Mouse (Mus musculus): ENCODE data around the gene Xxylt1. TPM values are rescaled to one million over a fixed set of nuclear protein-coding genes. Genes with fewer than 3 reads are reported as not detected.

Gene Xxylt1
- total and polyA plus RNA-seq, 3 experiments = 12.8 to 164 (median 26.6) TPM

DNA sequence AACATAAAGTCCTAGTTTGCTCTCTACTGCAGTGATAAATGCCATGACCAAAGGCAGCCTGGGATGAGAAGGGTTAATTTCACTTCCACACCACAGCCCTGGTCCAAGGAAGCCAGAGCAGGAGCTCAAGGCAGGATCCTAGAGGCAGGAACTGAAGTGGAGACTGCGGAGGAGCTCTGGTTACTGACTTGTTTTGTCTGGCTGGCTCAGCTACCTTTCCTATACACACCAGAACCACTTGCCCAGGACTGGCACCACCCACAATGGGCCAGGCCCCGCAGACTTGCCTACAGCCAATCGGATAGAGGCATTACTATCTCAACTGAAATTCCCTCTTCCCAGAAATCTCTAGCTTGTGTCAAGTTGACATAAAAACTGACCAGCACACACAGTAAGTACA, 21.0 kb downstream of the Xxylt1 start:
- Histone ChIP-seq H3K36me3 (ENCODE audit: control insufficient read depth in 1 of 2, insufficient read depth in 2 of 2, low read length in 2 of 2) (no peaks in the 10 kb centered on the region), H3K9me3 (replicated peaks; ENCODE audit: insufficient read depth, low read length) (no peaks in the 10 kb centered on the region), H3K79me2 (ENCODE audit: control insufficient read depth, insufficient read depth, low read length, poor library complexity) (peaks cover 2% of the 10 kb centered on the region; the same call in 1 of the 2 replicates), H3K4me1 (ENCODE audit: control insufficient read depth in 1 of 2, insufficient read depth in 2 of 2, low read length in 2 of 2) (no peaks in the 10 kb centered on the region), H3K9ac (ENCODE audit: control insufficient read depth, low read depth, low read length, poor library complexity, severe bottlenecking) (no peak overlapping the region), H3K27me3 (ENCODE audit: control insufficient read depth in 1 of 2, insufficient read depth in 2 of 2, low read length in 2 of 2) (no peaks in the 10 kb centered on the region), H3K27ac (ENCODE audit: control insufficient read depth, low read depth, low read length) (no peak overlapping the region), H3K4me3 (ENCODE audit: control insufficient read depth in 1 of 2, insufficient read depth in 1 of 2, low read depth in 2 of 2, low read length in 2 of 2) (no peak overlapping the region)
- DNase-seq (ENCODE audit: low read depth, low spot score) = no peak
- TF ChIP-seq RCOR1 (IDR thresholded peaks at IDR 0.05; ENCODE audit: low read depth, low read length) = no peak

DNA sequence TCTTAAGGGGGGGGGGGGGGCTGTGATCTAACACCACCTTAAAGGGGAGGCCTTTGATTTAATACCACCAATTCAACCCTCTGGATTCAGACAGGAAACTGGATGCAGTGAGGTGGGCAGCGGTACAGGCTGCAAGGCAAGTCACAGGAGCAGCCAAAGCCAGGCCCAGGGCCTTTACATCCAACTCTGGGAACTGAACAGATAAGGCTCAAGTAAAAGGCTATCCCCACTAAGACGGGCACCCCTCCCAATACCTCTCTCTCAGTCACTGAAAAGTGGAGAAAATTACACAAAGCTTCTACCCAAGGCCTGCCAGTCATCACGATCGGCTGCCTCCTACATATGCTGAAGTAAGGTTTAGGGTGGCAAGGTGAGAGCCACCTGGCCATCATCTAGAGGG, 21.5 kb downstream of the Xxylt1 start:
- H3K9ac ChIP-seq (ENCODE audit: control insufficient read depth, low read depth, low read length, poor library complexity, severe bottlenecking) = no peak overlapping the region
- no peak for DNase-seq (ENCODE audit: low read depth, low spot score)
- H3K27ac ChIP-seq (ENCODE audit: control insufficient read depth, low read depth, low read length) = no peak overlapping the region
- no peaks in the 10 kb centered on the region for H3K36me3 ChIP-seq (ENCODE audit: control insufficient read depth in 1 of 2, insufficient read depth in 2 of 2, low read length in 2 of 2)
- peaks cover 2% of the 10 kb centered on the region; the same call in 1 of the 2 replicates for H3K79me2 ChIP-seq (ENCODE audit: control insufficient read depth, insufficient read depth, low read length, poor library complexity)
- no peaks in the 10 kb centered on the region for H3K9me3 ChIP-seq (replicated peaks; ENCODE audit: insufficient read depth, low read length)
- H3K27me3 ChIP-seq (ENCODE audit: control insufficient read depth in 1 of 2, insufficient read depth in 2 of 2, low read length in 2 of 2) = no peaks in the 10 kb centered on the region
- TF ChIP-seq TBP (IDR thresholded peaks at IDR 0.05; ENCODE audit: low read depth, low read length) (no peak), USF1 (IDR thresholded peaks at IDR 0.05; ENCODE audit: low read depth, low read length) (no peak), MYC (IDR thresholded peaks at IDR 0.05; ENCODE audit: low read depth, low read length) (no peak), BHLHE40 (IDR thresholded peaks at IDR 0.05; ENCODE audit: borderline replicate concordance, low read depth, low read length) (no peak), ZNF384 (IDR thresholded peaks at IDR 0.05; ENCODE audit: low read depth, low read length) (no peak), RAD21 (IDR thresholded peaks at IDR 0.05; ENCODE audit: low read depth, low read length) (no peak), MAZ (IDR thresholded peaks at IDR 0.05; ENCODE audit: low read depth, low read length) (no peak), ZMIZ1 (IDR thresholded peaks at IDR 0.05; ENCODE audit: low read depth, low read length) (no peak), MAX (IDR thresholded peaks at IDR 0.05; ENCODE audit: low read length) (no peak), GATA1 (IDR thresholded peaks at IDR 0.05; ENCODE audit: low read depth, low read length) (no peak), EP300 (IDR thresholded peaks at IDR 0.05; ENCODE audit: low read depth in 1 of 2, low read length in 2 of 2) (no peak), ELF1 (IDR thresholded peaks at IDR 0.05; ENCODE audit: low read depth, low read length) (no peak), MEF2A (IDR thresholded peaks at IDR 0.05; ENCODE audit: extremely low read depth, insufficient replicate concordance, low read depth, low read length, poor library complexity, severe bottlenecking) (no peak), USF2 (IDR thresholded peaks at IDR 0.05; ENCODE audit: borderline replicate concordance in 1 of 2, insufficient read depth in 1 of 2, low read depth in 1 of 2, low read length in 2 of 2) (no peak), GABPA (IDR thresholded peaks at IDR 0.05; ENCODE audit: low read depth, low read length) (no peak), POLR2AphosphoS5 (IDR thresholded peaks at IDR 0.05; ENCODE audit: borderline replicate concordance, low read depth, low read length) (no peak), UBTF (IDR thresholded peaks at IDR 0.05; ENCODE audit: borderline replicate concordance, insufficient read depth, low read depth, low read length) (no peak), JUND (IDR thresholded peaks at IDR 0.05; ENCODE audit: low read depth, low read length) (no peak), E2F4 (IDR thresholded peaks at IDR 0.05; ENCODE audit: borderline replicate concordance, low read depth, low read length) (no peak)
- no peak overlapping the region for H3K4me3 ChIP-seq (ENCODE audit: control insufficient read depth in 1 of 2, insufficient read depth in 1 of 2, low read depth in 2 of 2, low read length in 2 of 2)
- H3K4me1 ChIP-seq (ENCODE audit: control insufficient read depth in 1 of 2, insufficient read depth in 2 of 2, low read length in 2 of 2) = no peaks in the 10 kb centered on the region

Measured in MEL (cell line).